Mouse (Mus musculus) cerebellum, adult (tissue): ENCODE measurements around the gene Plcb1.

Experiments used
- ATAC-seq: cut with Nextera tagmentation; 2 replicates; pipeline ENCODE4 v1.9.2; 2017; ENCODE audit warnings: mild to moderate bottlenecking, moderate library complexity, mixed read lengths; ENCODE audit not compliant: insufficient number of reproducible peaks, low FRiP score, low TSS enrichment

Plcb1 gene

DNA sequence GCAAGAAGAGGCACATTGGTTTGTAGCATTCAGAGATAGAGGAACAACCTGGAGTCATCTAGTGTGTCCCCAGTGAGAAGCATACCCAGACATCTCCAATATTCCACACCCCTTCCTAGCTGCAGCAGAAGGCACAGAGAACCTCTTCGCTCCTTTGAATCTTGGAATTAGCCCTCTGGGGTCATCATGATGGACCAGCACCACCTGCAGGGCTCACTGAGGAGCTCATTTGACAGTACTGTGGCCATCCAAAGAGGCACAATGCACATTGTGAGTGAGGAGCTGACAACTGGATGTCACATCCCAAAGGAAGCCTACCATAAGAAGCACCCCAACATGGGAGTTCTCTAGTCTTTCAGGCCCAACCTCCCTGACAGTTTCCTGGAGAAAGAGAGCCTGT is 50.2 kb downstream of the Plcb1 start:
- no peak for ATAC-seq

DNA sequence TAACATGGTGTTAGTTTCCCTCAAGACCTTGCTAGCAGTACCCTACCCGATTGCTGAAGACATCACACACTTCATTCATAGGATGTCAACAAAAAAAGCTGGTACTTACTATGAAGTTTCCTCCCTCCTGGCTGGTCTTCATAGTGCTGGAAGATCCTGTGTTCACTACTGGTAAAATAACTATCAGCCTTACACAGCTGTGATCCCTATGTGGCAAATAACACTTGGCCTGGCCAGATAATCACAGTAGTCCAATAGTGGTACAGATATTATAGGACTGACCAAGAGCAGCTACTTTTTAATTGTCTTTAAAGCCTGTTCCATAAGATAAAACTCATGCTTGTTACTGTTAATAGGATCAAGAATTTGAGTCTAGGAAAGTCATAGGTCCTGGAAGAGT is 52.3 kb downstream of the Plcb1 start:
- ATAC-seq: no peak

DNA sequence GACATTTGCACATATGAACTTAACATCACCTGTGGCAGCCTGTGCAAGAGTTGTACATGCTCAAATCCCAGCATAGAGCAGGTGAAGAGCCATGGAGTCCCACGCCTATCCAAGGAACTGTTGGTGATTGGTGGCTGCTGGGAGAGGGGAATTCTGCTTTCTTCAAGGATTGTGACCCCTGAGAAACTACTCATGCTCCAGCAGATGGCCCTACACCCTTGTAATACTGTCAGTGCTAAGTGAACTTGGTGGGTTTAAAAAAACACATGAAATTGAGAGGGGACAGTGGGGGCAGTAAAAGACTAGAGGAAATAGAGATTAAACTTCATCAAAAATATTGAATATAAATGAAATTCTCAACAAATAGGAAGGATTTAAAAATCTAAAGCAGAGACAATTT is 53.0 kb downstream of the Plcb1 start:
- no peak for ATAC-seq

DNA sequence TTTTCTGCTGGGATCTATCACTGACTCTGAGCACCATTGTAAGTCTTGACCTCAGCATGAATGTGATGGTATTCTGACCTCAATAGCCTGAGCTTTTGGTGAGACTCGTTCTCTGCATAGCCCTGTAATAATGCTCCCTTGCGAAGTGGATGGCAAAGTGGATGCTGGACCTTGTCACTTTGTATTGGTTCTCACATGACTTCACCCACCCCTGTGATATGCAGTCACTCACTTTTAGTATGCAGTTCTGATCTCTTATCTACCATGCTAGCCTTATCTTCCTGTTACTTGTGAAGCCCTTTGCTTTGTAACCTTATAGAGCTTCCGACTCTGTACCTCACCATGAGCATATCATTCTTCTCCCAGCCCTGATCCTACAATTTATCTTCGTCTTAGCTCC is 57.0 kb downstream of the Plcb1 start:
- no peak for ATAC-seq

DNA sequence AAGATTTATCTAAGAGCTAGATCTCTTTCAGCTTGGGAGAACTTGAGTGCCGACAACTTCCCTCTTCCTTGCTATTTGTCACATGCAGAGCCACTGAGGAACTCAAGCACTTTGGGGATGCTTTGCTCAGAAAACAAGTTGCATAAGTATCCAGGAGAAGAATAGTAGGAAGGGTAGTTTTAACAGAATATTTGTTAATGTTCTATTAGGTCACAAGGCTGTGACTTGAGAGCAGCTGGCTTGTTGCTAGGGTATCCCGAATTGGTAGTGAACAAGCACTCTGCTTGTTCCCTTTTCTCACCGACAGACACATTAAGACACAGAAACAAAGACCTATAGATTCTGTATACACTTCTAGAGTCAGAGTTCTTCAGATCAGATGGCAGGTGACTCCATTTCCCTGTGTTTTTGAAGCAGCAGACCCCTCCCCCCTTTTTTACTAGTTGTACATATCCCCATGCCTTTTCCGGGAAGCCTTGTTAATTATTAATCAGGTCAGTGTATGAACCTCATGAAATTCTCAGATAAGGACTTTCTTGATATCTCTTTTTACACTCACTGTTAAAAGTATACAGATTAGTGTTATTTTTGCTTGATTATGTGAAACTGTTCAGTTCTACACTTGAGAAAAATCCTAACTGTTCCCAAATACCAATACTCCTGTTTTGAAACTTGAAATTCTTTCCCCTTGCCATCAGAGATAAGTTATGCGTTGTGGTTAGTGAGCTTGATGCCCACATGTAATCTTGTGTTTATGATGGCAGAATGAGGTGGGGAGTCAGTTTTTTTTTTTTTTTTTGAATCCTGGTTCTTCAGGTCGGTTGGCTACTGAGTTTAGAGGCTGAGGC is 58.7 kb downstream of the Plcb1 start:
- ATAC-seq: no peak

DNA sequence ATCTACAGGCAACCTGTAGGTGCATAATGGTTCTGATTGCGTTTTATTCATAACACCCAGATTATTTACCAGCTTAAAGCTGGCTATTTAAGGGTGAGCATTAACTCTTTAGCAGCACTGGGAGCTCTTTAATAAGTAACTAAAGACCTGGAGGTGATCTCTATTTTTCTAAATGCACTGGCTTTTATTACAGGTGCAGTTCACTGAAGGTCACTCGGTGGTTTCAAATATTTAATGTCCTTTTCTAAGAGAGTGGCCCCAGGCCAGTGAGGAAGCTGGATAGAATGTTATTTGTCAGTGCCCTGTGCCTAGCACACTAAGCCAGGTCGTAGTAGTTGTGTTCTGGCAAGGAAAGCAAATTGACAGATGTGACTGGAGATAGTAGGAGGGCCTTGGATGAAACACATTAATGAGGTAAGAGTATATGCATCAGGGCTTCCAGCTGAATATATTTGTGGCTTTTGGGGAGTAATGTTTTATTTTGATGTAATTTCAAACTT is 59.4 kb downstream of the Plcb1 start:
- ATAC-seq: no peak

DNA sequence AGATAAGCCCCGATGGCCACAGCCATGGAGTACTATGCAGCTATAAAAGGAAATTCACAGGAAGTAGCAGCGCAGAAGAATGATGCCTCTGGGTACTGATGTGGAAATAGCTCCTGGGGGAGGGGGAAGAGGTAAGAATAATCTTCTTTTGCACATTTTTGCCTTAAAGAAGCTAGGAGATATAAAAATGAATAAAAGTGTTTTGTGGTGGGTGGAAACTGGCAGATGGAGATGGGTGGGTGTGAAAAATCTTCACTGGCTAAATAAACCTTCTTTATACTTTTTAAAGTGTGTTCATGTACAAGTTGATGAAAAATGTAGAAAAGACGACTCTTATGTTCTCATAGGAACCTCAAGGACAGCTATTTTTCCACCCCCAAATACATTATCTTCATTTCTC is 60.7 kb downstream of the Plcb1 start:
- ATAC-seq: no peak

DNA sequence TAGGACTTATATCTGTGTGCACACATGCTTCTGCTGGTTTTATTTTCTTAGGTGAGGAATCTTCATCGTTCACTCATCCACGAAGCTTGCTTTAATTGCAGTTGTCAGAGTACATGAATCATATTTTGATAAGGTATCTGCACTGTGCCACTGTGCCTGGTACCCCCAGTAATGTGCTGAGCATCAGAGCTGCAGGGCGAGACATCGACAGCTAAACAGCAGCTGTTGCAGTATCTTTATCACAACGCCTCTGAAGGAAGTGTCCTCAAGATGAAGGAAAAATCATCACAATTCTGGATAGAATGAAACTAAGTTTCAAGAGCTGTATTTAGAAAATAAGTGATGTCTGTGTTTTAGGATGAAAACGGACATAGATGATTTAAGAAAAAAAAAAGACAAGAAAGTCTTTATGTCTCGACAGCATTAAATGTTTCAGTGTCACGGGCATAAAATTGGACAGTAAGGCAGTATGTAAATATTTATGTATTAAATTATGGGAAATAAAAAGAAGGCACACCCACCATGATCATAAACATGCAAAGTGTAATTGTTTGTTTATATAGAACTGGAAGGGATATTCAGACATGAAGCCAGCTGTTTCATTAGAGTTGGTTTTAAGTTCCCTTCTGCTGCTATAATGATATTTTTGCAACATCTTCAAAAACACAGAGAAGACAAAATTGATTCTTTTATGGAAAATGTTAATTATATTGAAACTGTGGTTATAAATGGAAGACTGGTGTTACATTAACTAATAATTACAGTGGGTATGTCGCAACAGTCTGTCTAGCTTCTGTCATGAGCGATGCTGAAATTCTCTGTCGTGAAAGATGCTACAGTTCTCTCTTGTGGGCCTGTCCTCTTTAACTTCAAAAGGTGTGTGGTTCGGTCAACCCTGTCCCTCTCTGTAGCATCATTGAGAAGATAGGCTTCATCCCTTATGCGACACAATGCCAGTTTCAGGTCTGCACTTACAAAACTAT is 65.6 kb downstream of the Plcb1 start:
- ATAC-seq: no peak

DNA sequence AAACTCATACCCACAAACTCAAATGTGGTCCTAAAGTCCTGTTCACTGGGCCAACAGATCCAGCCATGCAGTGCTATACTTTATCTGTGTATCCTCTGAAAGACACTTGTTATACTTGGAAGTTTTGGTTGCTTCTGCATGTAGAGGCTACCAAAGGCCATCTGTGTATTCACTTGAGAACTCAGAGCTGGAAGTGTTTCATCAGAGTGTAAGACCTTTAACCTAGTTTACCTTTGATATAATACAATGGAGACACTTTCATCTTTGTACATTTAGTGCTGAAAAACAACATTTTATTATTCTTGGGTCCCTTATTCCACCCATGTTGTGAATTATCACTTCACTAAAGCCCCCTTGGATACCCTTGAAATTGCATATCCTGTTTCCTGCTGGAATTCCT is 70.4 kb downstream of the Plcb1 start:
- no peak for ATAC-seq

DNA sequence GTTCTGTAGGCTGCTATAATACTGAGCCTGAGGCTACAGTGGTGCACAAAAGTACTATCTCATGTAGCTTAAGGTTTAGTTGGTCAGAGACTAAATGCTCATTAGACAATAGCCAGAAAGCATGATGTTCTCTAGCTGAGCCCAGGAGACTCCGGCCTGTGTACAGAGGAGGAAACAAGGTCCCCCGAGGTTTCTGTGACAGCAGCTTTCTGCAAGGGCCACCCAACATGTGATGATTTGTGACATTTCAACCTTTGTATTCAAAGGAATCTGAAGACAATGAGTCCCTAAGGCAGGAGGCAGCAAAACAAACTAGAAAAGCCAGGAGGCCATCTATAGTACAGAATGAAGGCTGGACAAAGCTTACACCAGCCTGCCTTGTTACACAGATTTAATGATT is 70.8 kb downstream of the Plcb1 start:
- ATAC-seq: no peak

DNA sequence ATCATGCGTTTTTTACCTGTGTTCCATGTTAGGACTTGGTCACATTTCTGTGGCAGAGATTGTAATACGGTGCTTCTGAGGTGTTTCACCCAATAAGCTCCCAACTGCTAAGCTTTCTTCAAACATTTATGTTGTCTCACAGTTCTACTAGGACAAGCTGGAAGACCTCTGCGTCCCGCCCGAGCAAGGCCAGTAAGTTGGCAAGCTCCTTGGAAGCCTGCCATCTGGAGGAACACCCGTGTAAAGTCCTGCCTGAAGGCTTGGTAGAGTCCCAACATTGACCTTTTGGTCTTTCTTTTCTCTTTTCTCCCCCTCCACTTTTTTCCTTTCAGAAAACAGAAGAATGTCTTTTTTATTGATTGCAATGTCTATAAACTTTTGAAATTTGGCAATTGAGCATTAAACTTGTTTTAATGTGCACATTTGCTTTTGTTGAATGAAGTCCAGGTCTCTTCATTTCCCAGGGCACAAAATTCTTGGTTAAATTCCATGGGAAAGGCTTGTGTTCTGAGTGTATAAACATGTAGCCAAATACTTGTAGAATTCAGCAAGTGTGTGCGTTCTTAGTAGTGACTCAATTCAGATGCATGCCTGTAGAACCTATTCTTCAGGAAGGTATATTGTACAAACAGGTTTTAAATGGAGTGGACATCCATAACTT is 79.2 kb downstream of the Plcb1 start:
- ATAC-seq: peak; percentile 71

DNA sequence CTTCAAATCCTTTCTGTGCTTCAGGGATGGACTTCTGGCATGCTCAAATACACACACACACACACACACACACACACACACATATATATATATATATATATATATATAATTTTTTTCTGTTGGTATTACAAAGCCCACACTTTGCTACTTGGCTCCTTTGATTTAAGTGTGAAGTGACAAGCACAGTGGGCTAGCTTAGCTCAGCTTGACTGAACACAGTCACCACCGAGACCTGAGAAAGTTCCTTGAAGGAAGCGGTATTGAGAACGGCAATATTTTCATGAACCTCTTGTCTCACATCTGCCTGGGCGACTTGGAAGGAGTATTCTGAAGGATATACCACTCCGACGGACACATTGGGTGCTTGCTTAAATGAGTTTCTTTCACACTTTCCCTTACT is 81.5 kb downstream of the Plcb1 start:
- no peak for ATAC-seq

DNA sequence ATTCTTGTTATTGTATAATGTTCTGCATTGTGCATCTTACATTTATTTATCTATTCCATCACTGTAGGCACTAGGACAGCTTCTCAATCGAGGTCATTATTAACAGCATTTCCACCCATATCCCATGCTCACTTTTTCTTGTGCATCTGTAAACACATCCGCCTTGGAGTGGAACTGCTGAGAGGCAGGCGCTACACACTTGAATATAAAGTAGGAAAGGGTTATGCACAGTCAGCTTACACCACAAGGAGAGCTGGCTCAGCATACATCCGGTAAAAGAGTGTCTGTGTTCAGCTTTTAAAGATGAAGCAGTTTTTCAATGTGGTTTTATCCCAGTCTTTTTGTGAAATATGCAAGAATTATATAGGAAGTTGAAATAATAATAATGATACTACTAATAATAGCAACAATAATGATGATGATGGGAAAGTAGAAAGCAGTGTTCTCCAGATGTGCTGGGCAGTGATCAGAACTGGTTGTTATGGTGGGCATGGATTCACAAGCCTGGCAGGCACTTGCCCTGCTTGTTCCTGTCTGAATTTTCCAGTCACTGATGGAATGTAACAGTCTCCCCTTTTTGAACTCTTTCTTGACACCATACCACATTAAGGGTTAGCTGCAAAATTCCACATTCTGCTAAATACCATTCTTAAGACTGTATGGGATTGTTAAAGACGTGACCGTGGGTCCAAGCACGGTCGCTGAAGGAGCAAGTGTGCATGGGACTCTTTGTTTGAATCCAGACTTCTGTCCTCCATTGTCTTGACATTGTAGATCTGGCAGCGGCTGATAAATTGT is 86.0 kb downstream of the Plcb1 start:
- no peak for ATAC-seq

DNA sequence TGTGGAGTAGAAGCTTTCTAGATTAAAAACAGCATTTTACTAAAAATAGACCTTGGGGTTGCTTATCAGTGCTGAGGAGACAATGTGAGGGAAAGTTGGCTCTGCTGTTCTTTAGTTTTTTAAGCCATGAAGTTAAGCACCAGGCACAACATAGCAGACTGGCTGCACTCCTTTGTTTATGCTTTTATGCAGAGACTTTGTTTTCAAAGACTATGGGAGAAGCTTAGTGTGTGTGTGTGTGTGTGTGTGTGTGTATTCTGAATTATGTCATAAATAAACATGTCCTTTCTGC is 86.6 kb downstream of the Plcb1 start:
- no peak for ATAC-seq

DNA sequence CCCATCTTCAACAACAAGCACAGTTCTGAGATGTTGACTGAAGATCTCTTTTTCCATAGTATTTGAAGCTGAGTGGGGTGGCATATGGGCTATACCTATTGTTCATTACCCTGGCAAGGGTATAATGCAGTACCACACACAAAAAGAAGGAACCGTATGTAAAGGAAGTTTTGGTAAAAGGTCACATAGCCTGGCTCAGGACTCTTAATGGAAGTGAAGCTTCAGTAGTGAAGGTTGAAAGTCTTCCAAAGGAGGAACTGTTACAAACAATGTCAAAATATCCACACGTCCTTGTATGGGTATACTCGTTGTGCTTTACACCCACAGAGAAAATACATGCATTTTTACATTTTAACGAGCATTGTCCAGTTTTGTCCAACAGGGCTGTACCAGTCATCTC is 91.3 kb downstream of the Plcb1 start:
- no peak for ATAC-seq

DNA sequence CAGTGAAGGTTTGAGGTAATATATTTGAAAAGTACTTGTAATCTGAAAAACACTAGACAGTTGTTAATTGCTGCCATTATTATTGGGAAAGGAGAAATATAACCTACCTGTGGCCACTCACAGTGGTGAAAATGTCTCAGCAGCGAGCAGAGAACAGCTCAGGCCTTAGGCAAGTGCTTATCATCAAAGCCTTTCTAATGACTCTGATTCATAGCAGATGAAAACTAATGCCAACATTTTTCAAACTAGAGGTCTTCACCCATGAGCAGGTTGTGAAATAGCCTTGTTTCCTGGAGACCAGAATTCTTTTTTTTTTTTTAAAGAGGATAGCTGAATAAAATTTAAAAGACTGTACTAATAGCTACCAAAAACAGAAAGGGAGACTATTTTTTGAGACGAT is 105.3 kb downstream of the Plcb1 start:
- no peak for ATAC-seq

DNA sequence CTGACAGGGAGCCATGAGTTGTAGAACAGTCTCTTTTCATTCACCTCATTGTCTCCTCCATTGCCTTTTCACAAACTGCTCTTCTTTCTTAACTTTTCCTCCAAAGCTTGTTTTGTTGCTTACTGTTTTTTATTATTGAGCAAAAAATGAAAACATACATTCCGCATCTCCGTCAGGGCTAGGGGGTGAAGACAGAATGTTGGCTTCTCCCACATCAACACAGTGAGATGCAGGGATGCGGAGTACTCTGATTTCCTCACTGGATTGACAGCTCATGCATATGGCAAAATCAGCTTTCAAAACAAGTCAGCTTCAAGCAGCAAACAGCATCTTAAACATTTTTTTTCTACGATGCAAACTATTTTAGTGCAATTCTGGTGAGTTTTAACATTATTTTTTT is 108.9 kb downstream of the Plcb1 start:
- ATAC-seq: no peak

DNA sequence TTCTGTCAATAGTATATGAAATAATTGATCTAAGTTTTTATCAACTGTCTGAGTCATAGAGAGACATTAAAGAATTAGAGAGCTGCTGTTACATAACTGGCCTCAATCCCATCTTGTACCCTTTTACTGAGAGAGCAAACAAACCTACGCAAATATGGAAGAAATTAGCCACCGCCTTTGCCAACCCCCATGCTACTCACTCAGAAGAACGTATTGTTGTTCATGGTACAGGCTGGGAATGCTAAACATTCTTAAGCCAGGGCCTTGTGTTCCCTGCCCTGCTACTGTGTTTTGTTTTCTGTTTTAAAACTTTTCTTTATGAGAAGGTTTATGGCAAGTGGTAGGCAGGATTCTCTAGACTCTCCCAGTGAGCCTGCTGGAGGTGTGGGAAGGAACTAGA is 110.3 kb downstream of the Plcb1 start:
- no peak for ATAC-seq

DNA sequence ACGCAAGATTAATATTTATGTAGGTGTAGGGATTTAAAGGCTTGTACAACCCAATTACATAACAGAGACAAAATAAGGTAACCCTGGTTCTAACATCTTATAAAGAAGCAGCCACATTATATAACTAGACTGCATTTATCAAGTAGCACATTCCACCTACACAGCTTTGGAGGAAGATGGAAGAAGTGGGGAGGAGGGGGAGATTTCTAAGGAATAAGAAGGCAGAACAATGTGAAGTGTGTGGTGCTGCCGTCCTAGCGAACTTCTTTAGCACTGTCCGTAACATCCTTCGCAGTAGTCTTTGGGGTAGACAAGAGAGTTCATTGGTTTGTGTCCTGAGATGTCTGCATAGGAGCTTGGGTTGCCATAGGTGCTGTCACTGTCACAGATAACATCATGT is 111.2 kb downstream of the Plcb1 start:
- ATAC-seq: no peak

DNA sequence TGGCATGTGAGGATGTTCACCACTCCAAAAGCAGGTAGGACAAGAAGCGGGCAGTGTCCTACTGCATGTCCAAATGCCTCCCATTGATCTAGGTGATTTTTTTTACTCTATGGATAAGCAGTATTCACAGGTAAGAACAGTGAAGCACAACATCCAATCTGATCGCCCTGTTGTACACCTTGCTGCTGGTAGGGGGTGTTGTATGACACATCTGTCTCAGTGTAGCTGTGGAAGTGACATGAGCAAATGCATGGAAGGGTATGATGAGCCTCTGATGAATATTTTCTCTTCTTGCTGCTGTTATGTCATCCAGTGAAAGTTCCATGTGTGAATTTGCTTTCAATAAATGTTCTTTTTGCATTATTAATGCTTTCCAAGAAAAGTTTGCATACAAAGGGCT is 115.7 kb downstream of the Plcb1 start:
- no peak for ATAC-seq
